Mouse (Mus musculus) limb, embryonic 12.5 days (tissue): ENCODE data around the gene Ak5. TPM values are rescaled to one million over a fixed set of nuclear protein-coding genes. Genes with fewer than 3 reads are reported as not detected.
"Not testable (repeated sequence)": the region's sequence is repeated elsewhere in the genome, so short reads cannot be mapped to it uniquely, and the experiment has no call there.

ENCODE experiments used
- ATAC-seq: fragments of 200-750 bp; cut with Nextera tagmentation; 2 replicates; pipeline ENCODE4 v1.8.0; 2017; ENCODE audit warnings: low read depth, moderate TSS enrichment; ENCODE audit not compliant: insufficient number of reproducible peaks, insufficient read depth, low FRiP score, low TSS enrichment
- H3K27ac ChIP-seq: fragments of 300-500 bp; sonication (generic); 2 replicates; pipeline ENCODE4 v1.5.1; 2016; ENCODE audit warnings: mild to moderate bottlenecking, moderate library complexity
- H3K27me3 ChIP-seq: fragments of 300-500 bp; sonication (generic); 2 replicates; pipeline ENCODE4 v1.6.1; 2016; ENCODE audit warnings: mild to moderate bottlenecking, moderate library complexity
- H3K36me3 ChIP-seq: fragments of 300-500 bp; sonication (generic); 2 replicates; pipeline ENCODE4 v1.6.1; 2016; ENCODE audit warnings: mild to moderate bottlenecking, moderate library complexity
- H3K4me1 ChIP-seq: fragments of 300-500 bp; sonication (generic); replicated peaks from 2 replicates; pipeline ENCODE4 v1.6.1; 2016
- H3K4me2 ChIP-seq: fragments of 300-500 bp; sonication (generic); 2 replicates; pipeline ENCODE4 v1.6.1; 2016; ENCODE audit warnings: mild to moderate bottlenecking, moderate library complexity
- H3K4me3 ChIP-seq: fragments of 300-500 bp; sonication (generic); replicated peaks from 2 replicates; pipeline ENCODE4 v1.5.1; 2016; ENCODE audit warnings: mild to moderate bottlenecking
- H3K9ac ChIP-seq: fragments of 300-500 bp; sonication (generic); replicated peaks from 2 replicates; pipeline ENCODE4 v1.6.1; 2016; ENCODE audit warnings: mild to moderate bottlenecking, moderate library complexity
- H3K9me3 ChIP-seq: fragments of 300-500 bp; sonication (generic); 2 replicates; pipeline ENCODE4 v1.6.1; 2016; ENCODE audit warnings: mild to moderate bottlenecking, moderate library complexity
- WGBS: fragments of 180-500 bp; shearing (Covaris S2); methylation state at CpG from one replicate; pipeline ENCODE4 v1.1.7; 2016; 5-methylcytosine and 5-hydroxymethylcytosine counted together
- polyA plus RNA-seq: library from polyadenylated mRNA; unstranded; fragments of >200 nt; fragmentation: Nextera tagmentation; extraction: Ambion mirVana; gene quantifications from 2 replicates; pipeline ENCODE4 v1.2.1, GENCODE M21; 2016

The Ak5 gene
- polyA plus RNA-seq, 1 experiment from 2014 or later, result 1.7 TPM

- no peak for ATAC-seq
- 89% methylated on average over 8 of the region's 8 CpGs for WGBS
- no peaks in the 10 kb centered on the region for H3K27me3 ChIP-seq
- H3K4me1 ChIP-seq, result no peaks in the 10 kb centered on the region
- no peak overlapping the region for H3K4me3 ChIP-seq
- H3K9me3 ChIP-seq, result no peaks in the 10 kb centered on the region
- no peak overlapping the region for H3K4me2 ChIP-seq
- no peaks in the 10 kb centered on the region for H3K36me3 ChIP-seq
- H3K9ac ChIP-seq, result no peak overlapping the region
- H3K27ac ChIP-seq, result no peak overlapping the region
Measured at GRCm38 (mm10) chr3:152586191-152586590, 82.0 kb downstream of the Ak5 start.

DNA sequence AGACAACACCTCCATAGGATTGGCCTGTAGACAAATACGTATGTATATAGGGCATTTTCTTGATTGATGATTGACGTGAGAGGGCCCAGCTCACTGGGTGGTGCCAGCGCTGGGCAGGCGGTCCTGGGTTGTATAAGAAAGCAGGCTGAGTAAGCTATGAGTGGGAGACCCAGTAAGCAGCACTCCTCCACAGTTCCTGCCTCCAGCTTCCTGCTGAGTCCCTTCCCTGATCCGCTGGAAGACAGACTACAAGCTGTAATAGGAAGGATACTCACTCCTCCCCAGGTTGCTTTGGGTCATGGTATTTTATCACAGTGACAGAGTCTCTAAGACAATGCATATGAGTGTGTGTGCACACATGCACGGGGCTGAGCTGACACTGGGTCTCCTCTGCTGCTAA is 82.6 kb downstream of the Ak5 start:
- H3K36me3 ChIP-seq, result no peaks in the 10 kb centered on the region
- no peak for ATAC-seq
- WGBS, result 84% methylated on average over 6 of the region's 6 CpGs

DNA sequence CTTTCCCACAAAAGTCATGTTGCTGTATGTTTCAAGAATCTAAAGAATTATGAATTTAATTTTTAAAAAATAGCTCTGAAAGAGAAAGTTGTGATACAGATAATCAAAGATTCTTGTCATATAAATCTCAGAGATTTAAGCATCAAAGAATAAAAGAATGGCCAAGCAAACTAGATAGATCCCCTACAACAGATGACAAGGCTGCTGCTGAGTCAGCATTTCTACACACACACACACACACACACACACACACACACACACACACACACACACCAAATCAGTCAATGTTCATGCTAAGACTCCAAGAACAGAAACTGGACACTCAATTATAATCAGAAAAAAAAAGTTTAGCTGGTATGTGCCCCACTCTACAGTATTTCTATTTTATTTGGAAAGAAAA is 85.1 kb downstream of the Ak5 start:
- H3K27ac ChIP-seq, result no peak overlapping the region
- ATAC-seq, result no peak
- H3K9me3 ChIP-seq, result no peaks in the 10 kb centered on the region
- H3K4me2 ChIP-seq, result no peak overlapping the region
- no peaks in the 10 kb centered on the region for H3K4me1 ChIP-seq
- no peak overlapping the region for H3K4me3 ChIP-seq
- H3K9ac ChIP-seq, result no peak overlapping the region
- H3K27me3 ChIP-seq, result no peaks in the 10 kb centered on the region
- H3K36me3 ChIP-seq, result no peaks in the 10 kb centered on the region

More for the DNA sequence above, 82.6 kb downstream of the Ak5 start:
- Histone ChIP-seq H3K27ac (no peak overlapping the region), H3K4me2 (no peak overlapping the region), H3K9ac (no peak overlapping the region), H3K27me3 (no peaks in the 10 kb centered on the region), H3K4me3 (no peak overlapping the region), H3K4me1 (no peaks in the 10 kb centered on the region), H3K9me3 (no peaks in the 10 kb centered on the region)

DNA sequence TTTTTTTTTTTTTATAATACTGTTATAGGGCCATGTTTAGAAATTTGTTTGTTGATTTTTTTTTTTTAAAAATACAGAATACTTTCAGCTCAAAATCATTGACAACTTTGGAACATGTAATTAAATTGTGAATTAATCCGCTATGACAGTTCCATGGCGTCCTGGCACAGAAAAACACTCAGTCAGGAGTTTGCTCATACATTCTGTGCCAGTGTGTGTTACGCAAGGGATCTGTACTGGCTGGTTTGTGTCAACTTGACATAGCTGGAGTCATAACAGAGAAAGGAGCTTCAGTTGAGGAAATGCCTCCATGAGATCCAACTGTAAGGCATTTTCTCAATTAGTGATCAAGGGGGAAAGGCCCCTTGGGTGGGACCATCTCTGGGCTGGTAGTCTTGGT is 86.3 kb downstream of the Ak5 start:
- WGBS, result 90% methylated on average over 3 of the region's 3 CpGs
- not testable (repeated sequence) for H3K27me3 ChIP-seq

DNA sequence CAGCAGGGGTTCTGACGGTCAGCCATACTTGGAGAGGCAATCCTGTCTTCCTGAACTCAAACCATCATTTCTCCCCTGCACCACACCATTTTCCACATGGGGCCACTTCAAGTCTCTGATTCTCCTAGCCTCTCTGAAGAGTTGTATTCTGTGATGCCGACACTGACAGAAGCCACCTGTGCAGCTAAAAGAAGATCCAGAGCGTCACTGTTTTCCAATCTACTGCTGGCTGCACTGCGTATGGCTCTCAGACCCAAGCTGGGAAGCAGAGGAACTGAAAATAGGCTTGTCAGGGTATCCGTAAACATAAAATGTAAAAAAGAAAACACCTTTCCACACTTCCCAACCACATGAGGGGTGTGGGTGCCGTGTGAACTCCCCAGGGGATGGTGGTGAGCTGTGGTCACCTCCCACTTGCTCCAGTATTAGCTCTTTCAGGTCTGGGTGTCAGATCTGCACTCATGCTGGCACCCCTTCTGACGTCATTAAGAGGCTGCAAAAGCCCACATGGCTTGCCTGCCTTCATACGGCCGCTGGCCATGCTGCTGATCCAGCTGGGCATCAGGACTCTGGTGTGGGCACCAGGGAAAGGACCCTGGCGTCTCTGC is 88.1 kb downstream of the Ak5 start:
- Histone ChIP-seq H3K36me3 (no peaks in the 10 kb centered on the region), H3K4me3 (no peak overlapping the region), H3K27ac (no peak overlapping the region), H3K9ac (no peak overlapping the region), H3K27me3 (no peaks in the 10 kb centered on the region), H3K4me2 (no peak overlapping the region), H3K4me1 (no peaks in the 10 kb centered on the region), H3K9me3 (no peaks in the 10 kb centered on the region)
- ATAC-seq, result no peak
- 74% methylated on average over 10 of the region's 10 CpGs for WGBS

More for the DNA sequence above, 86.3 kb downstream of the Ak5 start:
- H3K9me3 ChIP-seq, ATAC-seq, H3K9ac ChIP-seq, H3K27ac ChIP-seq, H3K4me1 ChIP-seq, H3K36me3 ChIP-seq, H3K4me2 ChIP-seq, H3K4me3 ChIP-seq: not testable (repeated sequence)

GRCm38 (mm10) chr3:152578282-152579228 is 89.6 kb downstream of the Ak5 start:
- 81% methylated on average over 26 of the region's 26 CpGs for WGBS

GRCm38 (mm10) chr3:152577763-152578162 is 90.4 kb downstream of the Ak5 start:
- ATAC-seq, result no peak
- no peak overlapping the region for H3K4me3 ChIP-seq
- no peak overlapping the region for H3K27ac ChIP-seq
- H3K4me1 ChIP-seq, result no peaks in the 10 kb centered on the region
- no peaks in the 10 kb centered on the region for H3K36me3 ChIP-seq
- H3K4me2 ChIP-seq, result no peak overlapping the region
- 91% methylated on average over 7 of the region's 7 CpGs for WGBS
- H3K9me3 ChIP-seq, result no peaks in the 10 kb centered on the region
- no peak overlapping the region for H3K9ac ChIP-seq
- no peaks in the 10 kb centered on the region for H3K27me3 ChIP-seq

More at GRCm38 (mm10) chr3:152578282-152579228, 89.6 kb downstream of the Ak5 start:
- Histone ChIP-seq H3K9me3 (no peaks in the 10 kb centered on the region), H3K36me3 (no peaks in the 10 kb centered on the region), H3K27ac (no peak overlapping the region), H3K9ac (no peak overlapping the region), H3K4me1 (no peaks in the 10 kb centered on the region), H3K4me2 (no peak overlapping the region), H3K4me3 (no peak overlapping the region), H3K27me3 (no peaks in the 10 kb centered on the region)
- no peak for ATAC-seq

DNA sequence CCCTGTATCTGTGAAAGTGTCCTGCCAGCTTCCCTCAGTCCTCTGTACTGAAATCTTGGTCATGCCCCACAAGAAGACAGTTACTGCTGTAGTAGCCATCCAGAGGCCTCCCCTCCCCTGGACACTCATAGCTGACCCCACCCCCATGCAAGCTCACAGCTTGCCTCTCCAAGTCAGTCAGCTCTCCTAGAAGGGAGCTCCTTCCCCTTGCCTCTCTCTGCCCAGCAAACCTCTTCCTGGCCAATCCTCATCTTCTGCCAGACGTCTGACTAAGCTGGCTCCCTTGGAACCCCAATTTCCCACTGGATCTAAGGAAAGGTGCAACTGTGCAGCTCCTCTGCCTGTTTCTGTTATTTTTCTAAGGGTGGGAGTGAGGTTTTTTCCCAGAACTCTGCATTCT is 90.9 kb downstream of the Ak5 start:
- Histone ChIP-seq H3K4me3 (no peak overlapping the region), H3K27ac (no peak overlapping the region), H3K4me2 (no peak overlapping the region), H3K27me3 (no peaks in the 10 kb centered on the region), H3K36me3 (no peaks in the 10 kb centered on the region), H3K4me1 (no peaks in the 10 kb centered on the region), H3K9me3 (no peaks in the 10 kb centered on the region), H3K9ac (no peak overlapping the region)
- no peak for ATAC-seq
- 62% methylated on average over 1 of the region's 1 CpGs for WGBS

DNA sequence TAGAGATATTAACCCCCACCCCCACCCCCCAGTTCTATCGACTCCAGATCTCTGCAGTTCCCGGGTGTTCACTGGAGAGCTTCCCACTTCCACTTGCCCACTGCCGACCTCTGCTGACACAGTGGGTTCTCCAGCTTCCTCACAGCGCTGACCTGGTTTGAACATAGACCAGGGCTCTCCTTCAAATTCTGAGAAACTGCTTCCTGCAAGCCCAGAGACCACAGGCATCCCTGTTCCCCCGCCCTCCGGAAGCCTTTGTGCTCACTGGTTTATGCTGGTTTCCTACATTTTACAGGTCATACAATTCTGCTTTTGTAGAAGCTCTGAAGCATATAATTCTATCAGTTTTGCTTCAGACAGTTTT is 98.9 kb downstream of the Ak5 start:
- Histone ChIP-seq H3K4me2 (no peak overlapping the region), H3K27me3 (no peaks in the 10 kb centered on the region), H3K9me3 (no peaks in the 10 kb centered on the region), H3K4me3 (no peak overlapping the region), H3K4me1 (no peaks in the 10 kb centered on the region; the same call in 1 of the 2 replicates), H3K9ac (no peak overlapping the region), H3K36me3 (no peaks in the 10 kb centered on the region), H3K27ac (peak overlapping the region; percentile 17; the same call in 1 of the 2 replicates)
- WGBS, result 72% methylated on average over 6 of the region's 6 CpGs
- ATAC-seq, result no peak

- peak overlapping the region; percentile 17; the same call in 1 of the 2 replicates for H3K27ac ChIP-seq
- H3K27me3 ChIP-seq, result no peaks in the 10 kb centered on the region
- no peak overlapping the region for H3K4me2 ChIP-seq
- no peak overlapping the region for H3K9ac ChIP-seq
- ATAC-seq, result no peak
- WGBS, result 62% methylated on average over 9 of the region's 9 CpGs
- H3K9me3 ChIP-seq, result no peaks in the 10 kb centered on the region
- H3K36me3 ChIP-seq, result no peaks in the 10 kb centered on the region
- no peak overlapping the region for H3K4me3 ChIP-seq
- H3K4me1 ChIP-seq, result no peaks in the 10 kb centered on the region; the same call in 1 of the 2 replicates
Measured at GRCm38 (mm10) chr3:152568455-152569241, 99.5 kb downstream of the Ak5 start.

DNA sequence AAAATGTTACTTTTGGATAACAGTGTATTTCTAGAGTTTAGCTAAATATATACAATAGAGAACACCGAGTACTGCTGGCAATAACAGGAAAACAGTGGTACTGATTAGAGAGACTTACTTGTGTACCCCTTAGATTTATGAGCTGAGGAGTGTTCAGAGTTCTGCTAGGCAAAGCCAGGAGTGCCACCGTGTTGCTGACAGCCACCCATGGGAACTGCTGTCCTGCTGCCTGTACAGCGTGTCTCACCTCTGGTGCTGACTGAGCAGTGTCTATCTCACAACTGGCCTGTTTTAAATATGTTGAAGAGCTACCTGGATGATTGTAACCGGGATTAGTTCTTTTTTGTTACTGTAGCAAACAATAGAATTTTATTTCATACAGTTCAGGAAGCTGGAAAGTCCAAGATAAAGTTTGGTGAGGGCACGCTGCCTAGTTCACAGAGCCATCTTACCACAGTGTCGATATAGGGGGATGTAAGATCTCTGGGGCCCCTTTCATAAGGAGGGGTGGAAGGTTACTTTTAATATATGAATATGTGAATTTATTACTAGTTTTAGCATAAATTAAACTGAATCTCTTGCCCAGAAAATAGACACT is 103.5 kb downstream of the Ak5 start:
- Histone ChIP-seq H3K27ac (no peak overlapping the region), H3K36me3 (no peaks in the 10 kb centered on the region), H3K9me3 (no peaks in the 10 kb centered on the region), H3K4me2 (no peak overlapping the region), H3K4me1 (no peaks in the 10 kb centered on the region; the same call in 1 of the 2 replicates), H3K27me3 (no peaks in the 10 kb centered on the region), H3K4me3 (no peak overlapping the region), H3K9ac (no peak overlapping the region)
- ATAC-seq, result no peak
- WGBS, result 65% methylated on average over 6 of the region's 6 CpGs
